Mouse (Mus musculus): ENCODE data around the gene Rab23. TPM values are rescaled to one million over a fixed set of nuclear protein-coding genes. Genes with fewer than 3 reads are reported as not detected.

Rab23 gene
- 15.2 TPM for polyA plus RNA-seq (2014; fragmentation: Illumina TruSeq; extraction: RNeasy Lipid Tissue Mini Kit (QIAGEN cat#74804); ENCODE audit: low read depth, low replicate concordance)

GRCm38 (mm10) chr1:33719733-33720225 lies at the start of gene Rab23:
Gene Rab23 (plus strand): TSS chr1:33719887.

GRCm38 (mm10) chr1:33757491-33758041 lies 37.9 kb downstream of the Rab23 start, which contains the start of gene Bag2:
Gene Bag2 (minus strand): TSS chr1:33757795.

Other genes starting within 250 kb of the Rab23 start
- 5.0 TPM for gene Prim2, start 50.1 kb upstream of the Rab23 start, polyA plus RNA-seq (2014; fragmentation: Illumina TruSeq; extraction: RNeasy Lipid Tissue Mini Kit (QIAGEN cat#74804); ENCODE audit: low read depth, low replicate concordance)
- gene Bag2, start 37.9 kb downstream of the Rab23 start, polyA plus RNA-seq (2014; fragmentation: Illumina TruSeq; extraction: RNeasy Lipid Tissue Mini Kit (QIAGEN cat#74804); ENCODE audit: low read depth, low replicate concordance): 22.7 TPM
- gene Zfp451, start 94.7 kb downstream of the Rab23 start, polyA plus RNA-seq (2014; fragmentation: Illumina TruSeq; extraction: RNeasy Lipid Tissue Mini Kit (QIAGEN cat#74804); ENCODE audit: low read depth, low replicate concordance): 38.0 TPM
- 0.36 TPM for gene Bend6, start 187.9 kb downstream of the Rab23 start, polyA plus RNA-seq (2014; fragmentation: Illumina TruSeq; extraction: RNeasy Lipid Tissue Mini Kit (QIAGEN cat#74804); ENCODE audit: low read depth, low replicate concordance)
- 81.7 TPM for gene Dst, start 188.3 kb downstream of the Rab23 start, polyA plus RNA-seq (2014; fragmentation: Illumina TruSeq; extraction: RNeasy Lipid Tissue Mini Kit (QIAGEN cat#74804); ENCODE audit: low read depth, low replicate concordance)